Mouse (Mus musculus) lung, postnatal 0 days (tissue): ENCODE measurements around the gene Clcn6.
"Not testable (repeated sequence)": the region's sequence is repeated elsewhere in the genome, so short reads cannot be mapped to it uniquely, and the experiment has no call there.

Source experiments
- CTCF ChIP-seq: IDR thresholded peaks from 2 replicates; pipeline ENCODE4 v1.5.1; 2016; ENCODE audit warnings: antibody characterized with exemption, mild to moderate bottlenecking
- EP300 ChIP-seq: IDR thresholded peaks from 2 replicates; pipeline ENCODE4 v1.6.1; 2016; ENCODE audit warnings: antibody characterized with exemption, mild to moderate bottlenecking, control low read depth

- TF ChIP-seq EP300, CTCF: not testable (repeated sequence)
Measured at GRCm38 (mm10) chr4:148050396-148050914, 11.8 kb upstream of the Clcn6 start.
